Mouse (Mus musculus) liver, embryonic 13.5 days (tissue): ENCODE results near the gene Dhx58. TPM values are rescaled to one million over a fixed set of nuclear protein-coding genes. Genes with fewer than 3 reads are reported as not detected.

Source experiments
- ATAC-seq: fragments of 200-750 bp; cut with Nextera tagmentation; 2 replicates; pipeline ENCODE4 v1.8.0; 2017; ENCODE audit warnings: low read depth, mild to moderate bottlenecking, moderate number of reproducible peaks, moderate library complexity
- DNase-seq: peaks from one replicate; pipeline ENCODE4 v3.0.0; 2022
- H3K27ac ChIP-seq: fragments of 300-500 bp; sonication (generic); 2 replicates; pipeline ENCODE4 v1.5.1; 2015; ENCODE audit warnings: moderate library complexity, mild to moderate bottlenecking, inconsistent platforms
- H3K27me3 ChIP-seq: fragments of 300-500 bp; sonication (generic); 2 replicates; pipeline ENCODE4 v1.6.1; 2015; ENCODE audit warnings: mild to moderate bottlenecking, inconsistent platforms
- H3K36me3 ChIP-seq: fragments of 300-500 bp; sonication (generic); 2 replicates; pipeline ENCODE4 v1.6.1; 2015; ENCODE audit warnings: mild to moderate bottlenecking, inconsistent platforms
- H3K4me1 ChIP-seq: fragments of 300-500 bp; sonication (generic); replicated peaks from 2 replicates; pipeline ENCODE4 v1.6.1; 2015; ENCODE audit warnings: inconsistent platforms
- H3K4me2 ChIP-seq: fragments of 300-500 bp; sonication (generic); 2 replicates; pipeline ENCODE4 v1.6.1; 2015; ENCODE audit warnings: inconsistent platforms, mild to moderate bottlenecking, moderate library complexity
- H3K4me3 ChIP-seq: fragments of 300-500 bp; sonication (generic); replicated peaks from 2 replicates; pipeline ENCODE4 v1.5.1; 2015; ENCODE audit warnings: mild to moderate bottlenecking, inconsistent platforms
- H3K9ac ChIP-seq: fragments of 300-500 bp; sonication (generic); 2 replicates; pipeline ENCODE4 v1.6.1; 2015; ENCODE audit warnings: mild to moderate bottlenecking, inconsistent platforms
- H3K9me3 ChIP-seq: fragments of 300-500 bp; sonication (generic); replicated peaks from 2 replicates; pipeline ENCODE4 v1.6.1; 2016; ENCODE audit warnings: inconsistent platforms
- WGBS: fragments of 180-500 bp; shearing (Covaris S2); methylation state at CpG from one replicate; pipeline ENCODE4 v1.1.7; 2015; ENCODE audit not compliant: insufficient replicate concordance; 5-methylcytosine and 5-hydroxymethylcytosine counted together
- polyA plus RNA-seq: library from polyadenylated mRNA; unstranded; fragments of >200 nt; fragmentation: Nextera tagmentation; extraction: Ambion mirVana; gene quantifications from 2 replicates; pipeline ENCODE4 v1.2.1, GENCODE M21; 2015

Dhx58 gene
- polyA plus RNA-seq, 1 experiment from 2014 or later, result 1.7 TPM

GRCm38 (mm10) chr11:100737105-100737733, 33.1 kb upstream of the Dhx58 start:
- H3K36me3 ChIP-seq, result peaks cover 29% of the 10 kb centered on the region
- ATAC-seq, result peak; percentile 73
- WGBS, result under 1% methylated on average over 13 of the region's 13 CpGs
- peaks cover 68% of the 10 kb centered on the region for H3K4me1 ChIP-seq
- H3K9me3 ChIP-seq, result no peaks in the 10 kb centered on the region
- peak overlapping the region; percentile 99 for H3K9ac ChIP-seq
- peak; percentile 77 for DNase-seq
- H3K4me2 ChIP-seq, result peak overlapping the region; percentile 98
- no peaks in the 10 kb centered on the region for H3K27me3 ChIP-seq
- peak overlapping the region; percentile 99 for H3K4me3 ChIP-seq
- peak overlapping the region; percentile 97 for H3K27ac ChIP-seq

- Histone ChIP-seq H3K4me1 (peaks cover 72% of the 10 kb centered on the region), H3K9ac (peak overlapping the region; percentile 99), H3K36me3 (peaks cover 34% of the 10 kb centered on the region), H3K4me2 (peak overlapping the region; percentile 98), H3K4me3 (peak overlapping the region; percentile 99), H3K27ac (peak overlapping the region; percentile 97), H3K9me3 (no peaks in the 10 kb centered on the region), H3K27me3 (no peaks in the 10 kb centered on the region)
- DNase-seq (no peak), ATAC-seq (no peak)
- WGBS, result 37% methylated on average over 4 of the region's 4 CpGs
These were observed 32.6 kb upstream of the Dhx58 start for GRCm38 (mm10) chr11:100736746-100737080.

- H3K4me2 ChIP-seq, result peak overlapping the region; percentile 98
- peaks cover 40% of the 10 kb centered on the region for H3K36me3 ChIP-seq
- WGBS, result 22% methylated on average over 14 of the region's 14 CpGs
- H3K27ac ChIP-seq, result peak overlapping the region; percentile 97
- peaks cover 78% of the 10 kb centered on the region for H3K4me1 ChIP-seq
- ATAC-seq (no peak), DNase-seq (no peak)
- H3K9me3 ChIP-seq, result no peaks in the 10 kb centered on the region
- H3K9ac ChIP-seq, result peak overlapping the region; percentile 99
- no peaks in the 10 kb centered on the region for H3K27me3 ChIP-seq
- peak overlapping the region; percentile 99 for H3K4me3 ChIP-seq
These were observed 32.1 kb upstream of the Dhx58 start for GRCm38 (mm10) chr11:100735954-100736745.

GRCm38 (mm10) chr11:100735134-100735865, 31.2 kb upstream of the Dhx58 start:
- H3K4me1 ChIP-seq, result peaks cover 86% of the 10 kb centered on the region

GRCm38 (mm10) chr11:100730477-100731205, 26.6 kb upstream of the Dhx58 start:
- DNase-seq, result no peak
- WGBS, result 76% methylated on average over 6 of the region's 6 CpGs
- no peak overlapping the region for H3K4me3 ChIP-seq
- H3K36me3 ChIP-seq, result peaks cover 77% of the 10 kb centered on the region
- no peaks in the 10 kb centered on the region for H3K9me3 ChIP-seq
- peaks cover 89% of the 10 kb centered on the region for H3K4me1 ChIP-seq
- no peak for ATAC-seq
- H3K4me2 ChIP-seq, result no peak overlapping the region
- H3K27me3 ChIP-seq, result no peaks in the 10 kb centered on the region
- peak overlapping the region; percentile 43; the same call in 1 of the 2 replicates for H3K27ac ChIP-seq
- H3K9ac ChIP-seq, result peak overlapping the region; percentile 13; the same call in 1 of the 2 replicates

More at GRCm38 (mm10) chr11:100735134-100735865, 31.2 kb upstream of the Dhx58 start:
- Histone ChIP-seq H3K4me3 (peak overlapping the region; percentile 99), H3K9me3 (no peaks in the 10 kb centered on the region), H3K27me3 (no peaks in the 10 kb centered on the region), H3K36me3 (peaks cover 48% of the 10 kb centered on the region), H3K27ac (peak overlapping the region; percentile 97), H3K9ac (peak overlapping the region; percentile 99), H3K4me2 (peak overlapping the region; percentile 98)
- ATAC-seq (no peak), DNase-seq (no peak)
- 69% methylated on average over 9 of the region's 9 CpGs for WGBS

GRCm38 (mm10) chr11:100729976-100730375, 25.9 kb upstream of the Dhx58 start:
- Histone ChIP-seq H3K27me3 (no peaks in the 10 kb centered on the region), H3K4me2 (no peak overlapping the region), H3K9me3 (no peaks in the 10 kb centered on the region), H3K9ac (peak overlapping the region; percentile 26; the same call in 1 of the 2 replicates), H3K27ac (no peak overlapping the region), H3K4me3 (no peak overlapping the region), H3K36me3 (peaks cover 74% of the 10 kb centered on the region), H3K4me1 (peaks cover 89% of the 10 kb centered on the region)
- no peak for DNase-seq
- 37% methylated on average over 4 of the region's 4 CpGs for WGBS
- ATAC-seq, result no peak

GRCm38 (mm10) chr11:100728601-100729000, 24.5 kb upstream of the Dhx58 start:
- no peak for ATAC-seq
- H3K9me3 ChIP-seq, result no peaks in the 10 kb centered on the region
- H3K27me3 ChIP-seq, result no peaks in the 10 kb centered on the region
- H3K9ac ChIP-seq, result no peak overlapping the region
- peaks cover 71% of the 10 kb centered on the region for H3K36me3 ChIP-seq
- H3K4me2 ChIP-seq, result no peak overlapping the region
- 83% methylated on average over 6 of the region's 6 CpGs for WGBS
- DNase-seq, result no peak
- H3K4me1 ChIP-seq, result peaks cover 88% of the 10 kb centered on the region
- H3K4me3 ChIP-seq, result no peak overlapping the region
- no peak overlapping the region for H3K27ac ChIP-seq

GRCm38 (mm10) chr11:100727201-100727600, 23.1 kb upstream of the Dhx58 start:
- peaks cover 88% of the 10 kb centered on the region for H3K4me1 ChIP-seq

GRCm38 (mm10) chr11:100724919-100725512, 20.9 kb upstream of the Dhx58 start:
- Histone ChIP-seq H3K9me3 (no peaks in the 10 kb centered on the region), H3K27ac (peak overlapping the region; percentile 71), H3K27me3 (no peaks in the 10 kb centered on the region), H3K4me2 (peak overlapping the region; percentile 18; the same call in 1 of the 2 replicates), H3K36me3 (peaks cover 46% of the 10 kb centered on the region), H3K9ac (peak overlapping the region; percentile 31; the same call in 1 of the 2 replicates), H3K4me3 (no peak overlapping the region), H3K4me1 (peaks cover 89% of the 10 kb centered on the region)
- DNase-seq, result no peak
- ATAC-seq, result peak; percentile 43
- WGBS, result 18% methylated on average over 5 of the region's 5 CpGs

More at GRCm38 (mm10) chr11:100727201-100727600, 23.1 kb upstream of the Dhx58 start:
- Histone ChIP-seq H3K4me2 (no peak overlapping the region), H3K27me3 (no peaks in the 10 kb centered on the region), H3K27ac (no peak overlapping the region), H3K9ac (no peak overlapping the region), H3K9me3 (no peaks in the 10 kb centered on the region), H3K4me3 (no peak overlapping the region), H3K36me3 (peaks cover 60% of the 10 kb centered on the region)
- DNase-seq (no peak), ATAC-seq (no peak)
- WGBS, result 90% methylated on average over 3 of the region's 3 CpGs

- H3K4me2 ChIP-seq, result peak overlapping the region; percentile 25
These were observed 18.5 kb upstream of the Dhx58 start for GRCm38 (mm10) chr11:100722493-100723028.

More at GRCm38 (mm10) chr11:100722493-100723028, 18.5 kb upstream of the Dhx58 start:
- Histone ChIP-seq H3K27ac (peak overlapping the region; percentile 80), H3K4me3 (no peak overlapping the region), H3K4me1 (peaks cover 71% of the 10 kb centered on the region), H3K27me3 (no peaks in the 10 kb centered on the region), H3K36me3 (peaks cover 46% of the 10 kb centered on the region), H3K9ac (peak overlapping the region; percentile 51; the same call in 1 of the 2 replicates), H3K9me3 (no peaks in the 10 kb centered on the region)
- DNase-seq (no peak), ATAC-seq (0 out of 2 replicates have a peak, but pooled peaks have one; percentile 6)
- WGBS, result 33% methylated on average over 2 of the region's 2 CpGs
